Mouse (Mus musculus) left cerebral cortex, postnatal 14 days (tissue): ENCODE data around the gene Ajuba. TPM values are rescaled to one million over a fixed set of nuclear protein-coding genes. Genes with fewer than 3 reads are reported as not detected.

Experiments
- DNase-seq, 2 experiments: peaks; one replicate each; pipeline ENCODE4 v3.0.0; 2021 to 2022; ENCODE audit warnings: low spot score in 2 of 2, mixed read lengths in 1 of 2
- intact Hi-C: fragments of 180-260 bp; cut with DNase I; formaldehyde crosslinking; loops from one replicate; pipeline ENCODE4 v1.15.1; 2025
- microRNA-seq, 2 experiments: library from miRNA; unstranded; fragments of <30 nt; microRNA quantifications; one replicate each; pipeline ENCODE4 v1.2.0; 2022
- total RNA-seq, 2 experiments: library from RNA; stranded (reverse); gene quantifications; 2 replicates each; pipeline ENCODE4 v1.2.3; 2021

The Ajuba gene
- total RNA-seq, 2 experiments from 2014 or later: 2.7 to 3.1 TPM

- no peak for DNase-seq
- intact Hi-C loops: no loop called here
These were observed 16.7 kb downstream of the Ajuba start for GRCm38 (mm10) chr14:54560527-54561242.

GRCm38 (mm10) chr14:54557330-54557729 is 20.0 kb downstream of the Ajuba start:
- intact Hi-C loops: no loop called here
- DNase-seq: no peak

GRCm38 (mm10) chr14:54553975-54554769 is 23.2 kb downstream of the Ajuba start, which contains the start of gene Haus4:
Haus4 (minus strand) TSS chr14:54554616.
- intact Hi-C loops: no loop called here
- DNase-seq: peak; percentile 57 to 64

- intact Hi-C loops: no loop called here
- no peak for DNase-seq
These were observed 23.8 kb downstream of the Ajuba start for GRCm38 (mm10) chr14:54553454-54553974.

GRCm38 (mm10) chr14:54544703-54545102 is 32.7 kb downstream of the Ajuba start:
- intact Hi-C loops: no loop called here

GRCm38 (mm10) chr14:54540771-54541170 is 36.6 kb downstream of the Ajuba start:
- no peak for DNase-seq
- intact Hi-C loops: no loop called here

More at GRCm38 (mm10) chr14:54544703-54545102, 32.7 kb downstream of the Ajuba start:
- DNase-seq: no peak

GRCm38 (mm10) chr14:54538580-54538979 is 38.8 kb downstream of the Ajuba start:
- no peak for DNase-seq
- intact Hi-C loops: no loop called here

GRCm38 (mm10) chr14:54528446-54529111 is 48.8 kb downstream of the Ajuba start:
- DNase-seq: peak; percentile 82 to 89
- intact Hi-C loops: loop anchor here (5.0 kb wide), 2 partner anchors 39 to 114 kb away; partner anchors contain the start of genes Cdh24 and Gm17606

- intact Hi-C loops: loop anchor here (5.0 kb wide), 2 partner anchors 39 to 114 kb away; partner anchors contain the start of genes Cdh24 and Gm17606
- no peak for DNase-seq
These were observed 49.4 kb downstream of the Ajuba start for GRCm38 (mm10) chr14:54528007-54528393.

GRCm38 (mm10) chr14:54527227-54528006 is 49.9 kb downstream of the Ajuba start:
- no peak for DNase-seq
- intact Hi-C loops: loop anchor here (5.0 kb wide), 2 partner anchors 40 to 115 kb away; partner anchors contain the start of genes Cdh24 and Gm17606

- DNase-seq: no peak
- intact Hi-C loops: no loop called here
These were observed 53.8 kb downstream of the Ajuba start for GRCm38 (mm10) chr14:54523600-54523999.

Small RNA genes lying within 50 kb of the gene (microRNA-seq; reads per million reads assigned to microRNA genes)
- gene Mir686: 0 to 0.67 reads per million in 2 experiments

Other genes with a start within 250 kb of the Ajuba start
- gene Oxa1l, start 216.7 kb downstream of the Ajuba start, total RNA-seq: 10 to 100 TPM; 61.3 to 65.4 TPM
- gene Slc7a7, start 159.8 kb downstream of the Ajuba start, total RNA-seq: 1 to 10 TPM; 1.5 to 2.5 TPM
- 10 to 100 TPM; 79.5 to 91.5 TPM for gene Mrpl52, start 150.6 kb downstream of the Ajuba start, total RNA-seq
- gene Mmp14, start 145.9 kb downstream of the Ajuba start, total RNA-seq: 10 to 100 TPM; 19.0 to 22.0 TPM
- gene Lrp10, start 113.4 kb downstream of the Ajuba start, total RNA-seq: 10 to 100 TPM; 23.2 to 31.3 TPM
- gene Rem2, start 101.5 kb downstream of the Ajuba start, total RNA-seq: 1 to 10 TPM; 7.4 to 9.6 TPM
- gene Prmt5, start 60.0 kb downstream of the Ajuba start, total RNA-seq: 10 to 100 TPM; 69.4 to 72.0 TPM
- gene Haus4, start 22.9 kb downstream of the Ajuba start, total RNA-seq: 1 to 10 TPM; 2.4 to 4.9 TPM
- gene 4931414P19Rik, start 28.4 kb upstream of the Ajuba start, total RNA-seq: 1 to 10 TPM; 4.4 to 7.4 TPM
- 100 to 1,000 TPM; 185 to 188 TPM for gene Psmb5, start 40.5 kb upstream of the Ajuba start, total RNA-seq
- gene Psmb11, start 43.9 kb upstream of the Ajuba start, total RNA-seq: under 1 TPM in 1 of 2 experiments, not detected in 1; 0.30 TPM
- not detected for gene Gm17606, start 63.4 kb upstream of the Ajuba start, total RNA-seq
- 10 to 100 TPM; 10.5 to 12.2 TPM for gene Cdh24, start 63.8 kb upstream of the Ajuba start, total RNA-seq
- gene 1700123O20Rik, start 108.7 kb upstream of the Ajuba start, total RNA-seq: 10 to 100 TPM; 23.4 to 23.8 TPM
- gene Acin1, start 109.4 kb upstream of the Ajuba start, total RNA-seq: 100 to 1,000 TPM; 183 to 184 TPM
- not detected for gene Gm29776, start 121.3 kb upstream of the Ajuba start, total RNA-seq
- gene Cebpe, start 134.6 kb upstream of the Ajuba start, total RNA-seq: not detected
- gene Slc7a8, start 204.4 kb upstream of the Ajuba start, total RNA-seq: 10 to 100 TPM; 68.7 to 70.6 TPM
- gene Rnf212b, start 236.6 kb upstream of the Ajuba start, total RNA-seq: not detected